Mouse (Mus musculus): Measurements from ENCODE around the gene Syt2.

Syt2 gene

DNA sequence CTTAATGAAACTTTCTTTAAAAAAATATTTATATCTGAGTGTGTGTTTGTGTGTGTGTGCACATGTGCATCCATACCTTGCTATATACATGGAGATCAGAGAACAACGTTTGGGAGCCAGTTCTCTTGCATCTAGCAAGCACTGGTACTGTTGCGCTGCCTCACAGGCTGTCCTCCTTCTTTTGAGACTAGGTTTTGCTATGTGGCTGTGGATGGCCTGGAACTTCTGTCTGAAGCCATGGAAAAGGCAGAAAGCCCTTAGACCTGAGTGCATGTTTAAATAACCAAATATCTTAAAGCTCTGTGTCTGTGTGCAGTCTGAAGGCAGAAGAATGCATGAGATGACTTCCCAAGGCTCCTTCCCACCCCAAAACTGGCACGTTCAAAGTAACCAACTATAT, 126.3 kb downstream of the Syt2 start:
- no peak for DNase-seq (ENCODE audit: low spot score in 2 of 2)

DNA sequence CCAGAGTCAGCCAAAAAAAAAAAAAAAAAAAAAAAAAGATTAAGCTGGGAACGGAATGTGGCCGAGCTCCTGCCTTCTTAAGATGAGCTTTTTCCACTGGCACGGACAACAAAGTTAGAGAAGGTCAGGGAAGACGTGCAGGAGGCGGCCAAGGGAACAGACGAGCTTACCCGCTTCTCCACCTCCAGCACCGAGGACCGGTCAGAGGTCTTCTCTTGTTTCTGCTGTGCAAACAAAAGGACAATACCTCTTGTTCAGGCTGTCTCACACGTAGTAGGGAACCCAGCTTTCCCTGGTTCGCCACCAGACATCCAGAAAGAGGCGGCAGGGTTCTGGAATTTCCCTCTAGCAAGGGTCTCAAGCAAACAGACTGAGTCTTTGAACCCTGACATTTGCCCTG, 126.8 kb downstream of the Syt2 start:
- no peak for DNase-seq (ENCODE audit: low spot score in 2 of 2)

DNA sequence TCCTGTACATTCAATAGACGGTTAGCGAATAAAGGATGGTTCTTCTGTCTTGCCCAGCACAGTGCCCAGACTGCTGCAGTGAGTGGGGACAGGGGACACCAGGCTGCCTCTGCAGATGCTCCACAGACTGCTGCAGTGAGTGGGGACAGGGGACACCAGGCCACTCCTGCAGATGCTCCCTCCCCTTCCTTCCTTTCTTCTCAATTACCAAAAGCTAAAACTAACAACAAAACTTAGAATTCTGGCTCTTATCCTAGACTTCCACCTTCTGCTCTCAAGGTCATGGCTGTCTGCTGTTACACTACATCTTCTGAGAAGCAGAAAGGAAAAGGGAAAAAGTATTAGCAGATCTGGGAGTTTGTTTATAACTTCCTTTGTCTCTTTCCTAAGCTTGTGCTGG, 127.8 kb downstream of the Syt2 start:
- no peak for DNase-seq (ENCODE audit: low spot score in 2 of 2)

DNA sequence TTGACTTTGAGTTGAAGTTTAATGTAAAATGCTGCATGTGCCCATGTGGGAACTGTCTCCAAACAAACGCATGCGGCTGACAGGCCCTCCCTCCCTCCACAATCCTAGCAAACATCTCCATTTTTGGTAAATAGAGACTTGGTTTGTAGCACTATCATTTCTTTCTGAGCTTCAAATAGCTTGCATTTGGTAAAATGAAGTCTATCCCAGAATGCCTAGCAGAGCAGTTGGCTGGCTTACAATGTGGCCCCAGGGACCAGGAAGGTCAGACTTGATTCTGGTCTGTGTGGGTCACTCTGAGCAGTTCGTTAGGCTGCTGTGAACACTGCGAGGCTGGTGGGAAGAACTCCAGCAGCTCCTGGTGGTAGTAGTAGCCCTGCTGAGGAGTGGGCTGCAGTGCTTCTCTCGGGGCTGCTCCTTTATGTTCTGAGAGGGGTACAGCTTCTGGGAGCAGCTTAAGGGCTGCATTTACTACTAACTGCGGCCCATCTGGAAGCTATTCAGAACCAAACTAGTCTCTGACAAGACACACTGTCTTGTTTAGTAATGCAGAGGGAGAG, 128.3 kb downstream of the Syt2 start:
- no peak for DNase-seq (ENCODE audit: low spot score in 2 of 2)

DNA sequence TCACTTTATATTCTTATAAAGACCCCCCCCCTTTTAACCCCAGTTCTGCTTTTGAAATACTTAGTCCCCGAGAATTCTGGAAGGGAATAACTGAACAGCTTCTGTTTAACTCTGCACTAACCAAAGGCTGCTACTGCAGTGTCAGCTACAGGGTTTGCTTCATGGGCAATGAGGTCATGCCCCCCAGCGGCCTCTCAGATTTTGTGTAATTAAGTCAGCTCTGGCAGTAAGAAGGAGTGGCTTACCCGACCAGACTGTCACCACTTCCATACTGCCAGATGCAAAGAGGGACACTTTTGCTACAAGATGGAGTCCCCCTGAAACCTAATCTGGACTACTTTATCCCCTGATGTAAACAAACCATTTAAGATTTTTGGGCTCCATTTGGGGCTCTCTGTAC, 129.2 kb downstream of the Syt2 start:
- no peak for DNase-seq (ENCODE audit: low spot score in 2 of 2)

DNA sequence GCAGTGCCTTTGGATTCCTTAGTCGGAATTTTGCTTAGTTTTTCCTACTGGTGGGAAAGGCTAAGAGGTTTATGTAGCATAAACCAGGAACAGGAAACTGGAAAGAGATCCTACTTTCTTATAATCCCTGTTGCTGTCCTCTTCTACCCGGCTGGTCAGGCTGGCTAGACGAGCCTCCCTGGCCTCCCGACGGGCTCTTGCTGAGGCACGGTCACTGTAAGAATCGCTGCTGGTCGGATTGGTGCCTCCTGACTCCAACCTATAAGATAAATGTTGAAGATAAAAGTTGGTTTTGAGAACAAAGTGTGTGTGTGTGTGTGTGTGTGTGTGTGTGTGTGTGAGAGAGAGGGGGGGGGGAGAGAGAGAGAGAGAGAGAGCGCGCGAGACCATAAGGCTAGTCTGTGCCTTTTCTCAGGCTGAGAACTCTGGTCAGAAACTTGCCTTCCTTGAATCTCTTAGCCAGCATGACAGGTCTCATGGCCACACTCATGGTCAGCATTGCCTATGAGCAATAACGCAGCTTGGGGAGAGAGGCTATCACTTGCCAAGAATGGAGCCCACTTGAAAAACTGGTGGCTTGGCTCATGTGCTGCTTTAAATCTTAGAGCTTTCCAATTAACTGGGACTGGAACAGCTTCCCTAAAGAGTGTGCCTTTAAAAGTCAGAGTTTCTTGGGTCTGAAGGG, 130.9 kb downstream of the Syt2 start:
- DNase-seq (ENCODE audit: low spot score in 2 of 2), result no peak

- peak in 1 of 2 experiments; percentile 36 for DNase-seq (ENCODE audit: low spot score in 2 of 2)
These were observed 131.6 kb downstream of the Syt2 start for GRCm38 (mm10) chr1:134777936-134778548.

DNA sequence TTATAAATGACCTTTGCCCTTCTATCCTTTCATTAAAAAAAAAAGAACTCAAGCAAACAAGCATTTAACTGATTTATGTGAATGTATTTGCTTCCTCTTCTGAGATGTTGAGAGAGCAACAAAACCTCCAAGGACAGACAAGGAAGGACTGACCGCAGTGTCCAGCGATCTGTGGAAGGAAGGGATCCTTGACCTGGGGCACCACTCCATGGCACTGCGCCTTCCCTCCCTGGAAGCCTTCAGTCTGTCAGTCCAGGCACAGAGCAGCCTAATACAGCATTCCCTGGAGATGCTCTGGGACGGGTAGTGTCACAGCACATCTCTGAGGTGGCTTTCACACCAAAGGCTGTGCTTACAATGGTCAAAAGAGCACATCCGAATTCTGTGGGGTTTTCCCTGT, 136.3 kb downstream of the Syt2 start:
- DNase-seq (ENCODE audit: low spot score in 2 of 2), result no peak

GRCm38 (mm10) chr1:134783958-134784357, 137.5 kb downstream of the Syt2 start:
- DNase-seq (ENCODE audit: low spot score in 2 of 2), result no peak

- no peak for DNase-seq (ENCODE audit: low spot score in 2 of 2)
These were observed 138.0 kb downstream of the Syt2 start for GRCm38 (mm10) chr1:134784481-134784880.

GRCm38 (mm10) chr1:134784911-134785310, 138.4 kb downstream of the Syt2 start:
- DNase-seq (ENCODE audit: low spot score in 2 of 2), result no peak

DNA sequence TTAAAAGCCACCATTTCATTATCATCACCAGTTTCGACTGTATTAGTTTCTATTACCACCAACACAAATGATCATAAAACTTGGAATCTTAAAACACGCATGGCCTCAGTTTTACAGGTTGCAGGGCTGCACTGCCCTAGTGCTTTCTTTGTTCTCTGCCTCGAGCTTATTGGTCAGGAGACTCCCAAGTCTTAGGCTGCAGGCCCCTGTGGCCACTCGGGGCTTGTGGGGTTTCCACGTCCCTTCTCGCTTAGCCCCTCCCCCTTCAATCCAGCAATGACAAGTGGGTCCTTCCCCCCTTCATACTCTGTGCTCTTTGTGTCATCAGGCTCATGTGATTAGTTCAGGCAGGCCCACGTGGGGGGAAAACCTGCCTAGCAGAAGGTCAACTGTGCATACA, 141.6 kb downstream of the Syt2 start:
- no peak for DNase-seq (ENCODE audit: low spot score in 2 of 2)

DNA sequence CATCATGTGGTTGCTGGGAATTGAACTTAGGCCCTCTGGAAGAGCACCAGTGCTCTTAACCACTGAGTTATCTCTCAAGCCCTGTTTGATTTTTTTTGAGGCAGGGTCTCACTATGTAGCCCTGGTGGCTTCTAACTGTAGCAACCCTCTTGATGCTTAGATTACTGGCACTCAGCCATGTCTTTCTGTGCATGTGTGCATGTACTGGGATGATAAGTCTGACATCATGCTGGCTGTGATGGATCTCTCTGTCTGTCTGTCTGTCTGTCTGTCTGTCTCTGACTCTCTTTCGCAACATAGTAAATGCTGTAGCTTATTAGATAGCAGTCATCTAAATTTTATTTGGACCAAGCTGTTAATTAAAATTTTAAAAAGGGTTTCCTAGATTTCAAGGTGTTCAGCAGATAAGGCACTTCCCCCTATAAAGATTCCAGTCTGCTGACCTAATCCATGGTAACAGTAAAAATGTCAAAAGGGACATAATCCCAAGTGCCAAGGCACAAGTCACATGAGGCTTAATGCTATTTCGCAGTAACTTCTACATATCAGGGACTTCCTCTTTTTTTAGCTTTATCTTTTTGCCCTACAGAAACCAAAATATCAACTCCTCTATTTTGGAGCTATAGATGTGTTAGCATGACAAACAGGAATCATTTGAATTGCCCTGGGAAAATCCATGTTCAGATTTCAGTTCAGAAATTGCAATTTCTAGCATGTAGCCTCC, 144.4 kb downstream of the Syt2 start:
- DNase-seq (ENCODE audit: low spot score in 2 of 2), result no peak

DNA sequence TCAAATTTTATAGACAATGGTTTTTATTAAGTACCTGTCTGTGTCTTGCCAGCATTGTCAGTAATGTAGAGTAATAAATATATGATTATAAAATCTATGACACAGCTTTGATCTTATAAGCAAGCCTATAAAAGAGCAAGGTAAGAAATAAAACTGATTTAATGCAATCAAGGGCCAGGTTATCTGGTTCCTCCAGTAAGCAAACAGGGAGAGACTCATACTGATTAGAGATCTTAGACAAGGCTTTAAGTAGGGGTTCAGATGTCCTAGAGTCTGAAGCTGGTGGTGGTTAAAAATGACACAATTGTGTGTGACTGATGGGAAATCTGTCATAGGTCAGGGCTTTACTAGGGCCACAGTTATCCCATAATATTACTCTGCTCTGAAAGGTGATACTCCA, 145.0 kb downstream of the Syt2 start:
- DNase-seq (ENCODE audit: low spot score in 2 of 2), result no peak

DNA sequence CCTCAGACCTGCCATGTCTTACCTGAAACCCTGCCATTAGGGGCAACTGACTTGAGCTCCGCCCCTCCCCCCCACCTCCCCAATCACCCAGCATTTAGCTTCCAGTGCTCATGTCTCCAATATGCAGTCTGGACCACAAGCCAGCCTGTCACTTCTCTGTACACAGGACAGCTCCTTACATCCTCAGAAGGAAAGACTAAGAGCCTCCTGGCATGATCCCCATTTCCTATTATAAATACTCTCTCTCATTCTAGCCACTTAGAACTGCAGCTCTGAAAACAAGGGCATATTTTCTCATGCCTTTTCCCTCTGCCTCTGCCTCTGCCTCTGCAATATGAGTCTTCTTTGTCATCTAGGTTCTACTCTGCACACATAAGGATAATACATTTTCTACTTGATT, 149.6 kb downstream of the Syt2 start:
- DNase-seq (ENCODE audit: low spot score in 2 of 2), result no peak

- DNase-seq (ENCODE audit: low spot score in 2 of 2), result no peak
These were observed 150.1 kb downstream of the Syt2 start for GRCm38 (mm10) chr1:134796536-134796935.

DNA sequence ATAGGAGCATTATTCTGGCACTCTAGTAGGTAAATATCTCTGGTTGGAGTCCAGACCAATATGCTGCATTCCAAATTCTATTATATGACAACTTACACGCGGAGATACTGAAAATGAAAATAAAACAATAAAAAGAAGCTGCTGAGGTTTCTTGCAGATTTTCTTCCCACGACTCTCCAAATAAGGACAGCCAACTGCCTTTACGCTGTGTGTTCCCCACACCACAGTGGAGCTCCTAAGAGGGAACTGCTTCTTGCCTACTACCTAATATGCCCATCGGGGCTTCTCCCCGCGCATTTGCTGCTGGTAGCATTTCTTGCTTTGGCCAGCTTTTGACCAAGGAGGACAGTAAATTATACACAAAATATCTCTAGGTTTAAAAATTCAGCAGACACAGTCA, 155.3 kb downstream of the Syt2 start:
- no peak for DNase-seq (ENCODE audit: low spot score in 2 of 2)

- no peak for DNase-seq (ENCODE audit: low spot score in 2 of 2)
These were observed 157.0 kb downstream of the Syt2 start for GRCm38 (mm10) chr1:134803286-134804117.

GRCm38 (mm10) chr1:134804373-134804772, 157.9 kb downstream of the Syt2 start:
- no peak for DNase-seq (ENCODE audit: low spot score in 2 of 2)

GRCm38 (mm10) chr1:134805471-134805870, 159.0 kb downstream of the Syt2 start:
- no peak for DNase-seq (ENCODE audit: low spot score in 2 of 2)
